Mouse (Mus musculus): ENCODE measurements around the gene Apoc1.

DNA sequence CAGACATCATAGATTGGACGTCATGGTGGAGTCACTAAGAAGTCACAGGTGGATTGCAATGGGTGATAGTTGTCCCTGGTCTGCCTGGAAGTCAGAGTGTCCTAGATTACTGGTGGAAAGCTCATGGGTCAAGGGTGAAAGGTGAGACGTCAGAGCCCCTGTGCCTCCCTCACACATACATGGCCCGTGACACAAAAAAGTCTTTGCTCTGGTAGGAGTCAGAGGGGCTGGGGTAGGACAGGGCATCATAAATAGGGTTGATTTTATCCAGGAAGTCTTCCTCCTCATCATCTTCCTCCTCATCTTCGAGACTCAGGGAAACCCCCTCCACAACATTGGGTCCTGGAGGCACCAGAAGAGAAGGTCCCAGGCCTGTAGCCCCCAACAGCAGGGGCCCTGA, 24.9 kb upstream of the Apoc1 start:
- TF ChIP-seq CTCF (IDR thresholded peaks at IDR 0.05; ENCODE audit: low read depth, low read length), result no peak
- no peak for TF ChIP-seq GATA2 (IDR thresholded peaks at IDR 0.05; ENCODE audit: borderline replicate concordance, low read depth, low read length)
- TF ChIP-seq TAL1 (conservative IDR thresholded peaks at IDR 0.05; ENCODE audit: low read depth, low read length), result no peak
- TF ChIP-seq GATA1 (IDR thresholded peaks at IDR 0.05; ENCODE audit: borderline replicate concordance, low read length), result no peak
- no peak for TF ChIP-seq POLR2AphosphoS5 (IDR thresholded peaks at IDR 0.05; ENCODE audit: insufficient replicate concordance, low read depth, low read length)

All from G1E (cell line).